Mouse (Mus musculus): ENCODE data around the gene Catip. TPM values are rescaled to one million over a fixed set of nuclear protein-coding genes. Genes with fewer than 3 reads are reported as not detected.

Catip gene
- polyA plus RNA-seq, 1 experiment from 2014 or later, result 0.46 TPM

DNA sequence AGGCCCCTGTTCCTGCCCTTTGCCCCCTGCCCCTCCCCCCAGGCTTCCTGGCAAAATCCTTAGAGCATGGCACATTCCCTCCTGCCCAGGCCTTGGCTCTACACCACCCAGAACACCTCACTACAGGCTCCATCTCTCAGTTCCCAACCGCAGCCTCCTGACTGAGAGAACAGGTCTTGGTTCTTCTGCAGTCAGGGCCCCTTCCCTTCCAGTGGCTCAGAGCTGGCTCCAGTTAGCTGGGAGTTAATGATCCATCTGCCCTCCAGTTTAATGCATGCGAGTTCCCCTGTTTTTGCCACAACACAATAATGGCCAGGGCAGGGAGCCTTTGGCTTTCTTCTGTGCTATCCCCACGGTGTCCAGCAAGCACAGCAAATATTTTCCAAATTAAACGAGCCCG is 18.7 kb upstream of the Catip start:
- 77% methylated on average over 5 of the region's 5 CpGs for WGBS
- peaks cover 8% of the 10 kb centered on the region for H3K36me3 ChIP-seq
- H3K27me3 ChIP-seq (replicated peaks), result no peaks in the 10 kb centered on the region
- no peak overlapping the region for H3K4me2 ChIP-seq
- no peak for ATAC-seq (ENCODE audit: insufficient number of reproducible peaks, low FRiP score)
- H3K27ac ChIP-seq (ENCODE audit: poor library complexity, severe bottlenecking), result no peak overlapping the region
- H3K4me1 ChIP-seq (replicated peaks), result peaks cover 17% of the 10 kb centered on the region
- H3K9ac ChIP-seq, result 0 out of 2 replicates have a peak overlapping the region, but pooled peaks have one; percentile 24
- H3K9me3 ChIP-seq (replicated peaks), result no peaks in the 10 kb centered on the region
- H3K4me3 ChIP-seq, result no peak overlapping the region

DNA sequence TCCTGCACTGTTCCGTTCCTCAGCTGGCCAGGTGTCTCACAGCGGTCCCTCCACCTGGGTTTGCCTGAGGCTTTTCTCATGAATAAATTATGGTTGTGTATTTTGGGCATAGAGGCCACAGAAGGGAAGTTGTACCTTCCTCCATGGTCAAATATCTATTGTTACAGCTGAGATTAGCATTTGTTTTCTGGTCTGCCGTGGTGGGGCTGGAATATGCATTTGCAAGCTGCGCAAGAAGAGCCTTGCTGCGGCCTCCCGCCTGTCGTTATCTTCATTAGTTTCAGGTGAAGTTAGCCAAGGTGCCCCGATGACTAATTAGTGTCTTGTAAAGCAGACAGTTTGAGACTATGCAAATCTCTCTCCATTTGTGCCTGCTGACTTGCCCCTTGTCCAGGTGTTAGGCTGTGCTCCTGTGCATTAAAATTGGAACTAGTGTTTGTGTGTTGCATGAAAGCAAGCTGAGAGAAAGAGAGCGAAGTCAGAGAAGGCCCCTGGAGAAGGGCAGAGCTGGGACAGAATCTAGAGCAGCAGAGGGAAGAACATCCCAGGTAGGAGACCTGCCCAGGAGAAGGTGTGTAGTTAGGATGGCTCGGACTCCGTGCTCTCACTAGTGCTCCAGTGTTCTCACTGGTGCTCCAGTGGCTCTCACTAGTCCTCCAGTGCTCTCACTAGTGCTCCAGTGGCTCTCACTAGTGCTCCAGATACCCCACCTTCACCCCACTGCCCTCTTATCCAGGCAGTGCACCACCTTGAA is 17.6 kb upstream of the Catip start:
- no peak overlapping the region for H3K9ac ChIP-seq
- H3K27me3 ChIP-seq (replicated peaks), result no peaks in the 10 kb centered on the region
- no peak overlapping the region for H3K4me2 ChIP-seq
- no peak for ATAC-seq (ENCODE audit: insufficient number of reproducible peaks, low FRiP score)
- no peaks in the 10 kb centered on the region for H3K9me3 ChIP-seq (replicated peaks)
- 0 out of 2 replicates have a peak, but pooled peaks cover 11% of the 10 kb centered on the region for H3K4me1 ChIP-seq (replicated peaks)
- WGBS, result 81% methylated on average over 11 of the region's 11 CpGs
- no peak overlapping the region for H3K27ac ChIP-seq (ENCODE audit: poor library complexity, severe bottlenecking)
- H3K36me3 ChIP-seq, result peaks cover 20% of the 10 kb centered on the region
- H3K4me3 ChIP-seq, result no peak overlapping the region

DNA sequence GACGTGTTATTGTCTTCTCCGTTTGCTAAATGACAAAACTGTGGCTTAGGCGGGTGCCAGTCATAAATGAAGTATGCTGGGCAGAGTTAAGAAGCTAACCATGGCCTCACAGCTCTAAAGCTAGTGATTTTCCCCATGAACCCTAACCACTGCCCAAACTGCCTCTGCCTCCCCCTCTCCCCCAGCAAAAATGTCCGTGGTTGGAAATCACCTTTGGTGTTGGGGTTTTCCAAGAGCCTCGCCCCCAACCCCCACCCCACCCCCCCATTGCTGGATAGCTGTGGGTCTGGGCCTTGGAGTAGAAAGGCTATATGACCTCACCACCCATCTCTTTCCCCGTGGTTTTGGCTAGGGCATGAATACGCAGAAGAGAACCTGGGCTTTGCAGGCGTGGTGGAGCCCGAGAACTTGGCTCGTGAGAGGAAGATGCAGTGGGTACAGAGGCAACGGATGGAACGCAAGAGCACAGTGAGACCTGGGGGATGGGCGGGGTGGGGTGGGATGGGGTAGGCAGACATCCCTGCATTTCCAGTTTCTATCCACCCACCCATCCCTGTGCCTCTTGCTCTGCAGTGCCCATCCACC is 10.6 kb upstream of the Catip start:
- ATAC-seq (ENCODE audit: insufficient number of reproducible peaks, low FRiP score), result no peak
- no peak overlapping the region for H3K4me3 ChIP-seq
- WGBS, result 90% methylated on average over 13 of the region's 13 CpGs
- H3K4me2 ChIP-seq, result no peak overlapping the region
- H3K4me1 ChIP-seq (replicated peaks), result peaks cover 15% of the 10 kb centered on the region
- H3K27ac ChIP-seq (ENCODE audit: poor library complexity, severe bottlenecking), result no peak overlapping the region
- H3K9me3 ChIP-seq (replicated peaks), result no peaks in the 10 kb centered on the region
- no peaks in the 10 kb centered on the region for H3K27me3 ChIP-seq (replicated peaks)
- H3K9ac ChIP-seq, result no peak overlapping the region
- H3K36me3 ChIP-seq, result peaks cover 63% of the 10 kb centered on the region

DNA sequence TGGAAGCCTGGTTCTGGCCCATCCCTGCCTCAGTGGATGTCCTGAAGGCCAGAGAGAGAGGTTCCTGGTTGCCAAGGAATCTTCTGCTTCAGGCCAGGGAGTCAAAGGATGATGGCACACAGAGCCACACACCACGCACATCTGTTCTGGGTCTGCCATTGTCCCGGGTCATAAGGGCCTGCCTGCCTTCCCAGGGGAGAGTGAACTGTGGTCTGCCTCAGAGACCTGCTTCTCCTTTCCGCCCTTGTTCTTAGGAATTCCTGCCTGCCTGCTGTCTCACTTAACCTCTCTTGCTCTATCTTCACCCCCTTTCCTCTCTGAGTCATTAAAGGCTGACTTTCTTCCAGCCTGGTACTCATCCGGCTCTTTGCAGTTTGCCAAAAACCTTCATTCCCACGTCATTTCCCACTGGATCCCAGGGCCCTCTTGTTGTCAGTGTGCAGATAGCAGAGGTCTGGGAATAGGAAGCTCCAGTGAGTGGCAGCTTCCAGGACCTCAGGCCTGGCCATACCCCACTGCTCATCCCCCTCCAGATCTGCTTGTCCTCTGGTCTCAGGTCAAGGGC is 9.3 kb upstream of the Catip start:
- WGBS, result 42% methylated on average over 5 of the region's 5 CpGs
- peaks cover 15% of the 10 kb centered on the region for H3K4me1 ChIP-seq (replicated peaks)
- H3K27ac ChIP-seq (ENCODE audit: poor library complexity, severe bottlenecking), result peak overlapping the region; percentile 52
- H3K36me3 ChIP-seq, result peaks cover 59% of the 10 kb centered on the region
- H3K4me3 ChIP-seq, result no peak overlapping the region
- no peaks in the 10 kb centered on the region for H3K27me3 ChIP-seq (replicated peaks)
- H3K9me3 ChIP-seq (replicated peaks), result no peaks in the 10 kb centered on the region
- H3K4me2 ChIP-seq, result no peak overlapping the region
- H3K9ac ChIP-seq, result no peak overlapping the region
- ATAC-seq (ENCODE audit: insufficient number of reproducible peaks, low FRiP score), result peak; percentile 56

DNA sequence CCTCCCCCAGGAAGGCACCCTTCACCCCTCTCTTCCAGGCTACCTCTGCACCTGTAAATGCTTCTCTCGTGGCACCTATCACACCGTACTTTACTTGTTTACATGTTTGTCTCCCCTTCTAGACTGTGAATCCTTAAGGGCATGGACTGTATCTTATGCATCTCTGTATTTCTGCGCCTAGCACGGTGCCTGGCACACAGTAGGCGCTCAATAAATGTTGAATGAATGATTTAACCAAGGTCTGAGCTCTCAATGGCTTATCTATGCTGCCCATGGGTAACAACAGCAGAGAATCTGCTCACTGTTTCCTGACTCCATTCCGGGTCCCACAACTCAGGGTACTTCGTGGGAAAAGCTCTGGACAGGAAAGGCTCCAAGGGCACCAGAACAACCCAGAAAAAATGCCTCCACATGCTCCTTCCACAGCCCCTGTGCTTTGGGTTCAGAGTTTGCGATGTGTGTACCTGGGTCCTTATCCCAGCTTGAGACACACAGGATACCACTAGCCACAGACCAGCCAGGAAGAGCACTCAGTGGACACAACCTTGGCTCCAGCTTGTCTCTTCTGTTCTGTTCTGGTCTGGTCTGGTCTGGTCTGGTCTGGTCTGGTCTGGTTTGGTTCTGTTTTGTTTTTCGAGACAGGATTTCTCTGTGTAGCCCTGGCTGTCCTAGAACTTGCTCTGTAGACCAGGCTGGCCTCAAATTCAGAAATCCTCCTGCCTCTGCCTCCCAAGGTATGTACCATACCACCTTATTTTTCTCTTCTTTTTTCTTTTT is 8.3 kb upstream of the Catip start:
- 81% methylated on average over 9 of the region's 9 CpGs for WGBS
- Histone ChIP-seq H3K4me2 (no peak overlapping the region), H3K9ac (no peak overlapping the region), H3K36me3 (peaks cover 50% of the 10 kb centered on the region), H3K27me3 (replicated peaks) (no peaks in the 10 kb centered on the region), H3K27ac (ENCODE audit: poor library complexity, severe bottlenecking) (0 out of 2 replicates have a peak overlapping the region, but pooled peaks have one; percentile 52), H3K4me3 (no peak overlapping the region), H3K4me1 (replicated peaks) (peaks cover 15% of the 10 kb centered on the region), H3K9me3 (replicated peaks) (no peaks in the 10 kb centered on the region)
- ATAC-seq (ENCODE audit: insufficient number of reproducible peaks, low FRiP score), result no peak

DNA sequence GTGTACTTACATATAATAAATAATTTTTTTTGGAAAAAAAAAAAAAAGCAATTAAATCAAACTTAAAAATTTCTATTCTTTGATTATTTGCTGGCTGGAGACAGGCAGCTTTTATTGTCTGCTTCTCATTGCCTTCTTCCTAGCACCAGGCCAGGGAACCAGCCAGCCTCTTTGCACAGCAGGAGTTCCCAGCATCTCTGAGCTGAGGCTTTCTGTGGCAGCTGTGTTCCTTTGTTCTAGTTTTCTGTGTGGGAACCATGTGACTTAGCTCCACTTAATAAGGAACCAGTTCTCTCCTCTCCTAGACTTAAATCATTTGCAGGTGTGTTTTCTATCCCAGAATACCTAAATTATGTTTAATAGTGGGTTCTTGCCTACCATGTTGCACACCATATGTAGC is 4.4 kb upstream of the Catip start:
- Histone ChIP-seq H3K4me2 (no peak overlapping the region), H3K4me3 (no peak overlapping the region), H3K36me3 (peaks cover 14% of the 10 kb centered on the region), H3K9me3 (replicated peaks) (no peaks in the 10 kb centered on the region), H3K9ac (no peak overlapping the region), H3K27ac (ENCODE audit: poor library complexity, severe bottlenecking) (no peak overlapping the region), H3K4me1 (replicated peaks) (peaks cover 7% of the 10 kb centered on the region), H3K27me3 (replicated peaks) (no peaks in the 10 kb centered on the region)
- no peak for ATAC-seq (ENCODE audit: insufficient number of reproducible peaks, low FRiP score)

DNA sequence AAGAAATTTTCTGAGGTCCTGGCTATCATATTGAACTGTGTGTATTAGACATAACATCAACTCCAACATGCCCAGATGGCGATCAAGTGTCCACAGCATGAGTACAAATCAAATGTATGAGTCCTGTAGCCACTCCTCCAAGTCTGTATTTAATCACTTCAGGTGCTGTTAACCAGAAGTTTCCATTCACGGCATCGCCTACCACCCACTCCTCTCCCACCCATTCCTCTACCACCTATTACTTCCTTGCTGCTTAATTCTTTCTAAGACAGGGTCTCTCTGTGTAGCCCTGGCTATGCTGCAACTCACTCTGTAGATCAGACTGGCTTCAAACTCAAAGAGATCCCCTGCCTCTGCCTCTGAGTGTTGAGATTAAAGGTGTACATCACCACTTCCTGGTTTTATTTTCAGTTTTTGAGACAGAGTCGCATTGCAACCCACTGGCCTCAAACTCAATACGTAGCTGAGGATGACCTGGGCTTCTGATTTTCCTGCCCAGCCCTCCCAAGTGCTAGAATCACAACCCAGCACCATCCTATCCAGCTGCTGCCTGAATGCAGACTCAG is 1.9 kb upstream of the Catip start:
- no peak overlapping the region for H3K9ac ChIP-seq
- H3K9me3 ChIP-seq (replicated peaks), result no peaks in the 10 kb centered on the region
- no peak for ATAC-seq (ENCODE audit: insufficient number of reproducible peaks, low FRiP score)
- H3K27ac ChIP-seq (ENCODE audit: poor library complexity, severe bottlenecking), result no peak overlapping the region
- no peak overlapping the region for H3K4me2 ChIP-seq
- no peaks in the 10 kb centered on the region; the same call in none of the 2 replicates for H3K4me1 ChIP-seq (replicated peaks)
- H3K36me3 ChIP-seq, result no peaks in the 10 kb centered on the region
- 81% methylated on average over 5 of the region's 5 CpGs for WGBS
- H3K27me3 ChIP-seq (replicated peaks), result no peaks in the 10 kb centered on the region
- H3K4me3 ChIP-seq, result no peak overlapping the region

DNA sequence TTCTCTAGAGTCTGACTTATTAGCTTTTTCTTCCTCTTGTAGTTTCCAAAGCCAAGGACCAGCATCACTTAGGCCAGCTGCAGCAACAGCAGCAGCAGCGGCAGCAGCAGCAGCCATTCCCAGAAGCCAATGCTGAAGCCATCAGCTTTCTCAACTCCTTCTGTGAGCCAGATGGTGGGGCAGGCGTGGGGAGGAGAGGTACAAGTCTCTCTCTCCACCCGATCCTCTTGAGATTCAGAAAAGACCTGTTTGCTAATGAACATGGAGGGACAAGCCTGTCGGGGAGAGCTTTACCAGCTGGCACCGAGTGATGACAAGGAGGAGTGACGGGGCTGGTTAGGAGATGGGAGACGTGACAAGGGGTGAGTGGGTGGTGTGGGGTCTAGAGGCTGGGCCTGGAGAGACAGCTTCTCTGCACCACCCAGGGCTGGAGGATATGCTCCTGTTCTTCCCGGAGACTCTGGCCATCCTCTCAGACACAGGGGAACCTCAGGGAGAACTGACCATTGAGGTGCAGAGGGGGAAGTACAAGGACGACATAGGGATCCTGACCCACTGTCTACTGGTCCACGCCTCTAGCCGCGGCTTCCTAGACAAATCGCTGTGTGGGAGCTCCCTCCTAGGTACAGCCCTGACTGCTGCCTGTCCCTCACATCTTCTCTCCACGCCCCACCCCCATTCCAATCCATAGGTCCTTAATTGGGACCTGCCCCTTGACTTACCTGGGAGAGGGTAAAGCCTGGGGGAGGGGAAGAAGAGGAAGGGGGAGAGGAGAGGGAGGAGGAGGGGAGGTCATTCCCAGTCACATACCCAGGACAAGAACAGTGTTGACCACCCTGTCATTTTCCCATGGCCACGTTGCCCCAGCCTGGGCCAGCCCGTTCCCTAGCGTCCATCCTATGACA is 669 bp downstream of the Catip start:
- 0 out of 2 replicates have a peak overlapping the region, but pooled peaks have one; percentile 24 for H3K4me2 ChIP-seq
- no peak for ATAC-seq (ENCODE audit: insufficient number of reproducible peaks, low FRiP score)
- H3K9ac ChIP-seq, result no peak overlapping the region
- no peak overlapping the region for H3K27ac ChIP-seq (ENCODE audit: poor library complexity, severe bottlenecking)
- H3K4me3 ChIP-seq, result no peak overlapping the region
- no peaks in the 10 kb centered on the region for H3K27me3 ChIP-seq (replicated peaks)
- peaks cover under 1% of the 10 kb centered on the region for H3K4me1 ChIP-seq (replicated peaks)
- H3K9me3 ChIP-seq (replicated peaks), result no peaks in the 10 kb centered on the region
- WGBS, result 52% methylated on average over 17 of the region's 17 CpGs
- no peaks in the 10 kb centered on the region for H3K36me3 ChIP-seq

DNA sequence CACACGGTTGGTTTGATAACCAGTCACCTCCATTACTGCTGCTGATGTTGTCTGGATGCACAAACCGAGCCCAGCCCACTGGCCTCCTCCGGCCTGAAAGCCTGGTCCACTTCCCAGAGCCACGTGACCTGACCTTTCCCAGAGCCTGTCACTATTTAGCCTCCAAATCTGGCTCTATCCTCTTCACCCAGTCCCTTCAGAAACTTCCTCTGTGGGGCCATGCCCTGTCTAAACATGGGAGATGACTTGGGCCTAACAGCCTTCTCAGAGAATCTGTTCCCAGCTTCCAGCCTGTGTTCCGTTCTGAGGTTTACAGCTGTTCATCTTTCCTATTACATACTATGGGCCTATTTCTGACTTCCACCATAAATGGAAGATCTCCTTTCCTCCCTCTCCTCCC is 1.5 kb downstream of the Catip start:
- no peak for ATAC-seq (ENCODE audit: insufficient number of reproducible peaks, low FRiP score)
- Histone ChIP-seq H3K36me3 (no peaks in the 10 kb centered on the region), H3K9me3 (replicated peaks) (no peaks in the 10 kb centered on the region), H3K27ac (ENCODE audit: poor library complexity, severe bottlenecking) (no peak overlapping the region), H3K27me3 (replicated peaks) (no peaks in the 10 kb centered on the region), H3K4me1 (replicated peaks) (peaks cover 9% of the 10 kb centered on the region), H3K9ac (no peak overlapping the region), H3K4me3 (no peak overlapping the region), H3K4me2 (no peak overlapping the region)
- WGBS, result 60% methylated on average over 5 of the region's 5 CpGs

DNA sequence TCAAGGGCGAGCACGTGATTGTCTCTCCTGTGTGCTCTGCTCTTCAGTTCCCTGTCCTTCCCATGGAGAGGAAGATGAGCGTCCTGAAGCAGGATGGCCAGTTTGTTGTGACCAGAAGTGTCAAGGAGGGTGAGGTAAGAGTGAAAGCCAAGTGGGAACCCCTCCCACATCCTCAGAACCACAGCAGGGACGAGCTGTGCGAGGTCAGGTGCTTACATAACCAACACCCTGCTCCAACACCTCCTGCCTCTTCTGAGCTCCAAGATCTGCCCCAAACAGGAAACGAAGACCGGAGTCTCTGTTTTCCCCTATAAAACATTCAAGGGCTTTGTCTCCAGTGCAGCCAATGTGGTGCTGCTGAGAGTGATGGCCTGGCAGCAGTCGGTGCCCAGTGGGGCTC is 2.4 kb downstream of the Catip start:
- H3K27me3 ChIP-seq (replicated peaks), result no peaks in the 10 kb centered on the region
- 70% methylated on average over 8 of the region's 8 CpGs for WGBS
- no peak overlapping the region for H3K9ac ChIP-seq
- no peak for ATAC-seq (ENCODE audit: insufficient number of reproducible peaks, low FRiP score)
- H3K4me3 ChIP-seq, result no peak overlapping the region
- no peaks in the 10 kb centered on the region for H3K9me3 ChIP-seq (replicated peaks)
- no peak overlapping the region for H3K27ac ChIP-seq (ENCODE audit: poor library complexity, severe bottlenecking)
- H3K4me1 ChIP-seq (replicated peaks), result peaks cover 10% of the 10 kb centered on the region
- no peak overlapping the region for H3K4me2 ChIP-seq
- no peaks in the 10 kb centered on the region for H3K36me3 ChIP-seq
